Comparison of ENCODE assay signal across 8 mouse cellular contexts in genomic region chr5:88722213-88722600, GRCm38 (mm10). TPM values are rescaled to one million over a fixed set of nuclear protein-coding genes. Genes with fewer than 3 reads are reported as not detected.
DNase-seq lines count a peak whose midpoint lies in the region; ATAC-seq and TF ChIP-seq lines count a peak whose summit lies in the region.

No protein-coding gene starts in this region.

- 59% methylated on average over 4 of the region's 4 CpGs for WGBS in forebrain, embryonic 11.5 days
- 23% methylated on average over 4 of the region's 4 CpGs for WGBS in intestine, postnatal 0 days
- WGBS in liver, embryonic 16.5 days (ENCODE audit: insufficient replicate concordance): 13% methylated on average over 4 of the region's 4 CpGs
- 7% methylated on average over 4 of the region's 4 CpGs for WGBS in stomach, embryonic 14.5 days

- H3K9ac ChIP-seq in forebrain, embryonic 11.5 days (ENCODE audit: low read length): peak overlapping the region; percentile 96
- H3K9ac ChIP-seq in intestine, postnatal 0 days (ENCODE audit: low read depth, low read length): peak overlapping the region; percentile 97
- H3K9ac ChIP-seq in liver, embryonic 16.5 days (ENCODE audit: low read depth, low read length): peak overlapping the region; percentile 98
- peak overlapping the region; percentile 92 for H3K9ac ChIP-seq in stomach, embryonic 14.5 days (replicated peaks; ENCODE audit: low read depth, low read length)

- peak overlapping the region; percentile 93 for H3K4me2 ChIP-seq in forebrain, embryonic 11.5 days (ENCODE audit: low read depth, low read length, severe bottlenecking)
- H3K4me2 ChIP-seq in intestine, postnatal 0 days (replicated peaks; ENCODE audit: low read depth): peak overlapping the region; percentile 87
- H3K4me2 ChIP-seq in liver, embryonic 16.5 days (ENCODE audit: low read depth, low read length): peak overlapping the region; percentile 82
- H3K4me2 ChIP-seq in stomach, embryonic 14.5 days (replicated peaks; ENCODE audit: low read depth, low read length): peak overlapping the region; percentile 95

- DNase-seq in layer of hippocampus, adult 2 months (ENCODE audit: low spot score in 2 of 2): no peak
- DNase-seq in layer of hippocampus, postnatal 14 days (ENCODE audit: low spot score in 2 of 2): no peak
- DNase-seq in adrenal gland, postnatal 14 days: peak; percentile 48
- no peak for DNase-seq in forebrain, embryonic 11.5 days (ENCODE audit: low spot score)
- no peak for DNase-seq in ovary, postnatal 14 days (ENCODE audit: low spot score)

- H3K27me3 ChIP-seq in forebrain, embryonic 11.5 days (ENCODE audit: control insufficient read depth, insufficient read depth, low read length): no peaks in the 10 kb centered on the region
- H3K27me3 ChIP-seq in intestine, postnatal 0 days (replicated peaks; ENCODE audit: control insufficient read depth, insufficient read depth, low read length): no peaks in the 10 kb centered on the region
- H3K27me3 ChIP-seq in liver, embryonic 16.5 days (ENCODE audit: control insufficient read depth, insufficient read depth, low read depth, low read length): no peaks in the 10 kb centered on the region
- H3K27me3 ChIP-seq in stomach, embryonic 14.5 days (ENCODE audit: control insufficient read depth, insufficient read depth, low read length): no peaks in the 10 kb centered on the region

- no peaks in the 10 kb centered on the region for H3K9me3 ChIP-seq in forebrain, embryonic 11.5 days (ENCODE audit: control insufficient read depth, low read length)
- H3K9me3 ChIP-seq in intestine, postnatal 0 days (ENCODE audit: control insufficient read depth): no peaks in the 10 kb centered on the region
- H3K9me3 ChIP-seq in liver, embryonic 16.5 days (replicated peaks; ENCODE audit: control insufficient read depth, low read length): no peaks in the 10 kb centered on the region
- H3K9me3 ChIP-seq in stomach, embryonic 14.5 days (ENCODE audit: control insufficient read depth, low read depth, low read length): no peaks in the 10 kb centered on the region

- peaks cover 9% of the 10 kb centered on the region; the same call in 1 of the 2 replicates for H3K4me1 ChIP-seq in forebrain, embryonic 11.5 days (replicated peaks; ENCODE audit: control insufficient read depth, insufficient read depth, low read length)
- peaks cover 6% of the 10 kb centered on the region; the same call in 1 of the 2 replicates for H3K4me1 ChIP-seq in intestine, postnatal 0 days (replicated peaks; ENCODE audit: control insufficient read depth, insufficient read depth, low read length)
- H3K4me1 ChIP-seq in liver, embryonic 16.5 days (ENCODE audit: control insufficient read depth, low read depth, low read length): peaks cover 46% of the 10 kb centered on the region
- peaks cover 13% of the 10 kb centered on the region for H3K4me1 ChIP-seq in stomach, embryonic 14.5 days (ENCODE audit: control insufficient read depth, insufficient read depth, low read length)

- peak overlapping the region; percentile 83 for H3K4me3 ChIP-seq in layer of hippocampus, adult 2 months
- H3K4me3 ChIP-seq in forebrain, embryonic 11.5 days (ENCODE audit: low read depth, low read length): peak overlapping the region; percentile 99
- H3K4me3 ChIP-seq in intestine, postnatal 0 days (ENCODE audit: low read depth, low read length): peak overlapping the region; percentile 99
- H3K4me3 ChIP-seq in liver, embryonic 16.5 days (ENCODE audit: low read depth, low read length): peak overlapping the region; percentile 99
- H3K4me3 ChIP-seq in stomach, embryonic 14.5 days (ENCODE audit: low read depth, low read length): peak overlapping the region; percentile 98

- no peaks in the 10 kb centered on the region for H3K36me3 ChIP-seq in forebrain, embryonic 11.5 days (ENCODE audit: control insufficient read depth, insufficient read depth, low read length)
- no peaks in the 10 kb centered on the region for H3K36me3 ChIP-seq in intestine, postnatal 0 days (ENCODE audit: control insufficient read depth, insufficient read depth)
- H3K36me3 ChIP-seq in liver, embryonic 16.5 days (ENCODE audit: control insufficient read depth, insufficient read depth): peaks cover 3% of the 10 kb centered on the region; the same call in 1 of the 2 replicates
- no peaks in the 10 kb centered on the region for H3K36me3 ChIP-seq in stomach, embryonic 14.5 days (ENCODE audit: control insufficient read depth, insufficient read depth, low read length)

- no peak for ATAC-seq in forebrain, embryonic 11.5 days (replicated peaks; ENCODE audit: low FRiP score)
- ATAC-seq in intestine, postnatal 0 days: no peak
- no peak for ATAC-seq in liver, embryonic 16.5 days (ENCODE audit: low read depth)
- no peak for ATAC-seq in stomach, embryonic 14.5 days (ENCODE audit: insufficient number of reproducible peaks, insufficient read depth, low FRiP score, low read depth)

- no peak for TF ChIP-seq CTCF in layer of hippocampus, adult 2 months (conservative IDR thresholded peaks at IDR 0.05)
- no peak for TF ChIP-seq CTCF in intestine, postnatal 0 days (IDR thresholded peaks at IDR 0.05; ENCODE audit: low read depth)

- peak overlapping the region; percentile 95; the same call in 1 of the 2 replicates for H3K27ac ChIP-seq in layer of hippocampus, adult 2 months
- no peak overlapping the region for H3K27ac ChIP-seq in forebrain, embryonic 11.5 days (ENCODE audit: low read depth, low read length)
- no peak overlapping the region for H3K27ac ChIP-seq in intestine, postnatal 0 days (ENCODE audit: low read depth, low read length)
- peak overlapping the region; percentile 97 for H3K27ac ChIP-seq in liver, embryonic 16.5 days (ENCODE audit: low read length)
- no peak overlapping the region for H3K27ac ChIP-seq in stomach, embryonic 14.5 days (ENCODE audit: low read length)

RNA-seq across cellular contexts. Expression of gene Mob1b, which starts 1.6 kb away (rescaled TPM):
- 10 to 100 TPM; 29.6 to 31.9 TPM for total RNA-seq in layer of hippocampus, adult 2 months (2021)
- total RNA-seq in layer of hippocampus, postnatal 14 days (2021): 10 to 100 TPM; 30.8 to 32.8 TPM
- 32.4 and 36.4 TPM in 2 replicates for total RNA-seq in adrenal gland, postnatal 14 days (2021)
- polyA plus RNA-seq in forebrain, embryonic 11.5 days (2014; fragmentation: Nextera tagmentation; extraction: Ambion mirVana): 19.8 and 22.6 TPM in 2 replicates
- polyA plus RNA-seq in intestine, postnatal 0 days (2015; fragmentation: Nextera tagmentation; extraction: Ambion mirVana): 8.0 and 9.6 TPM in 2 replicates
- 9.9 and 10.4 TPM in 2 replicates for polyA plus RNA-seq in liver, embryonic 16.5 days (2015; fragmentation: Nextera tagmentation; extraction: Ambion mirVana)
- polyA plus RNA-seq in stomach, embryonic 14.5 days (2014; fragmentation: Nextera tagmentation; extraction: Ambion mirVana): 19.0 and 20.1 TPM in 2 replicates

RNA-seq across cellular contexts. Expression of gene Dck, which starts 42.6 kb away (rescaled TPM):
- total RNA-seq in layer of hippocampus, adult 2 months (2021): 10 to 100 TPM; 13.7 to 14.9 TPM
- 10 to 100 TPM; 15.0 to 16.2 TPM for total RNA-seq in layer of hippocampus, postnatal 14 days (2021)
- total RNA-seq in adrenal gland, postnatal 14 days (2021): 8.3 and 8.5 TPM in 2 replicates
- 151 and 153 TPM in 2 replicates for polyA plus RNA-seq in forebrain, embryonic 11.5 days (2014; fragmentation: Nextera tagmentation; extraction: Ambion mirVana)
- polyA plus RNA-seq in intestine, postnatal 0 days (2015; fragmentation: Nextera tagmentation; extraction: Ambion mirVana): 10.7 and 11.1 TPM in 2 replicates
- 81.6 and 96.4 TPM in 2 replicates for polyA plus RNA-seq in liver, embryonic 16.5 days (2015; fragmentation: Nextera tagmentation; extraction: Ambion mirVana)
- polyA plus RNA-seq in stomach, embryonic 14.5 days (2014; fragmentation: Nextera tagmentation; extraction: Ambion mirVana): 47.4 and 48.9 TPM in 2 replicates

RNA-seq across cellular contexts. Expression of gene Grsf1, which starts 46.2 kb away (rescaled TPM):
- total RNA-seq in layer of hippocampus, adult 2 months (2021): 10 to 100 TPM; 87.2 to 95.2 TPM
- 100 to 1,000 TPM in 1 of 2 experiments, 10 to 100 TPM in 1; 98.3 to 108 TPM for total RNA-seq in layer of hippocampus, postnatal 14 days (2021)
- 151 and 153 TPM in 2 replicates for total RNA-seq in adrenal gland, postnatal 14 days (2021)
- 101 and 108 TPM in 2 replicates for polyA plus RNA-seq in forebrain, embryonic 11.5 days (2014; fragmentation: Nextera tagmentation; extraction: Ambion mirVana)
- polyA plus RNA-seq in intestine, postnatal 0 days (2015; fragmentation: Nextera tagmentation; extraction: Ambion mirVana): 31.2 and 33.1 TPM in 2 replicates
- polyA plus RNA-seq in liver, embryonic 16.5 days (2015; fragmentation: Nextera tagmentation; extraction: Ambion mirVana): 13.7 and 18.5 TPM in 2 replicates
- polyA plus RNA-seq in stomach, embryonic 14.5 days (2014; fragmentation: Nextera tagmentation; extraction: Ambion mirVana): 52.7 and 65.1 TPM in 2 replicates

Comparison
In these comparisons a context has a peak if more than half of its experiments do, and no peak if none do; other contexts are left out.
1. H3K27ac ChIP-seq: peak in layer of hippocampus, adult 2 months (single experiment) and liver, embryonic 16.5 days (single experiment); none in forebrain, embryonic 11.5 days (single experiment), intestine, postnatal 0 days (single experiment) and stomach, embryonic 14.5 days (single experiment).
2. Peak in every context shown above with its lines, with median percentiles within 50 percentile points of each other: H3K4me3 ChIP-seq, H3K4me2 ChIP-seq and H3K9ac ChIP-seq.